In genomic region chr13:83727766-83728395, GRCm38 (mm10) we compare ENCODE assay signal across 10 mouse cellular contexts.
A peak's percentile ranks its signal among the peaks of the same experiment; 100 is the strongest.
DNase-seq lines count a peak whose midpoint lies in the region; ATAC-seq and TF ChIP-seq lines count a peak whose summit lies in the region.
"Had no signal": no experiment of that assay in that cellular context is flagged by ENCODE, and none has a peak within 500 bp of the region (broad histone marks: within the 10 kb centered on the region; RNA-seq: fewer than 3 reads in every experiment).

No protein-coding gene starts in this region.

- WGBS in heart, embryonic 15.5 days = 13% methylated on average over 9 of the region's 9 CpGs
- WGBS in forebrain, embryonic 12.5 days = 3% methylated on average over 9 of the region's 9 CpGs
- WGBS in midbrain, embryonic 11.5 days = 6% methylated on average over 9 of the region's 9 CpGs

- H3K9ac ChIP-seq in heart, embryonic 15.5 days = no peak overlapping the region
- H3K9ac ChIP-seq in forebrain, embryonic 12.5 days = peak overlapping the region; percentile 100
- peak overlapping the region; percentile 84 for H3K9ac ChIP-seq in midbrain, embryonic 11.5 days (ENCODE audit: low read length)

- 0 out of 2 replicates have a peak, but pooled peaks cover 3% of the 10 kb centered on the region for H3K9me3 ChIP-seq in heart, embryonic 15.5 days (replicated peaks)
- no peaks in the 10 kb centered on the region for H3K9me3 ChIP-seq in G1E (replicated peaks)
- no peaks in the 10 kb centered on the region for H3K9me3 ChIP-seq in forebrain, embryonic 12.5 days
- no peaks in the 10 kb centered on the region for H3K9me3 ChIP-seq in midbrain, embryonic 11.5 days (ENCODE audit: control insufficient read depth, low read length)

- H3K36me3 ChIP-seq in heart, embryonic 15.5 days = no peaks in the 10 kb centered on the region
- H3K36me3 ChIP-seq in G1E (replicated peaks) = no peaks in the 10 kb centered on the region
- H3K36me3 ChIP-seq in forebrain, embryonic 12.5 days (replicated peaks) = peaks cover 12% of the 10 kb centered on the region
- no peaks in the 10 kb centered on the region for H3K36me3 ChIP-seq in midbrain, embryonic 11.5 days (ENCODE audit: control insufficient read depth, insufficient read depth, low read length)

- peaks cover 92% of the 10 kb centered on the region for H3K27me3 ChIP-seq in heart, embryonic 15.5 days
- H3K27me3 ChIP-seq in G1E (ENCODE audit: insufficient read depth, low read length) = peaks cover 10% of the 10 kb centered on the region; the same call in 1 of the 2 replicates
- H3K27me3 ChIP-seq in forebrain, embryonic 12.5 days = no peaks in the 10 kb centered on the region
- H3K27me3 ChIP-seq in midbrain, embryonic 11.5 days (ENCODE audit: control insufficient read depth, insufficient read depth, low read length) = peaks cover 15% of the 10 kb centered on the region

- peaks cover 33% of the 10 kb centered on the region for H3K4me1 ChIP-seq in heart, embryonic 15.5 days (replicated peaks)
- H3K4me1 ChIP-seq in G1E (ENCODE audit: insufficient read depth, low read depth, low read length) = peaks cover 12% of the 10 kb centered on the region; the same call in 1 of the 2 replicates
- no peaks in the 10 kb centered on the region for H3K4me1 ChIP-seq in forebrain, embryonic 12.5 days
- peaks cover 3% of the 10 kb centered on the region; the same call in 1 of the 2 replicates for H3K4me1 ChIP-seq in midbrain, embryonic 11.5 days (ENCODE audit: control insufficient read depth, insufficient read depth, low read length)

- no peak for ATAC-seq in heart, embryonic 15.5 days (replicated peaks; ENCODE audit: insufficient number of reproducible peaks, insufficient read depth, low FRiP score, low read depth)
- no peak for ATAC-seq in G1E (ENCODE audit: extremely low read depth, insufficient number of reproducible peaks, low FRiP score, poor library complexity, severe bottlenecking)
- no peak for ATAC-seq in forebrain, embryonic 12.5 days (ENCODE audit: low FRiP score)
- no peak for ATAC-seq in midbrain, embryonic 11.5 days (ENCODE audit: low FRiP score)
- ATAC-seq: activated CD4-positive, CD25-positive, alpha-beta regulatory T cell, adult 4 months had no signal

- DNase-seq in heart, adult 9 months (ENCODE audit: low spot score in 2 of 2) = no peak
- DNase-seq in G1E (ENCODE audit: low spot score) = no peak
- DNase-seq in midbrain, embryonic 11.5 days (ENCODE audit: low spot score, missing footprints) = peak; percentile 87
- no peak for DNase-seq in right cerebral cortex, postnatal 36 days (ENCODE audit: low spot score in 2 of 2)
- no peak for DNase-seq in spleen, postnatal 10 days (ENCODE audit: low spot score in 2 of 2)
- DNase-seq in ovary, postnatal 14 days (ENCODE audit: low spot score) = no peak
- DNase-seq: lung, adult 18-20 months had no signal

- TF ChIP-seq CTCF in G1E (IDR thresholded peaks at IDR 0.05; ENCODE audit: low read depth, low read length) = no peak

- no peak overlapping the region for H3K4me2 ChIP-seq in heart, embryonic 15.5 days
- H3K4me2 ChIP-seq in forebrain, embryonic 12.5 days = peak overlapping the region; percentile 73
- H3K4me2 ChIP-seq in midbrain, embryonic 11.5 days = peak overlapping the region; percentile 57

- H3K27ac ChIP-seq in heart, embryonic 15.5 days = no peak overlapping the region
- peak overlapping the region; percentile 100 for H3K27ac ChIP-seq in forebrain, embryonic 12.5 days
- H3K27ac ChIP-seq in midbrain, embryonic 11.5 days (ENCODE audit: low read depth, low read length) = peak overlapping the region; percentile 100

- 0 out of 2 replicates have a peak overlapping the region, but pooled peaks have one; percentile 21 for H3K4me3 ChIP-seq in heart, embryonic 15.5 days
- peak overlapping the region; percentile 71; the same call in 1 of the 2 replicates for H3K4me3 ChIP-seq in G1E (ENCODE audit: low read depth, low read length)
- H3K4me3 ChIP-seq in forebrain, embryonic 12.5 days (replicated peaks) = peak overlapping the region; percentile 87
- H3K4me3 ChIP-seq in midbrain, embryonic 11.5 days (ENCODE audit: low read depth, low read length) = peak overlapping the region; percentile 81

Comparison
In these comparisons a context has a peak if more than half of its experiments do, and no peak if none do; other contexts are left out.
1. H3K4me3 ChIP-seq: peak in every context shown above with its lines; median percentile 87 in forebrain, embryonic 12.5 days; 81 in midbrain, embryonic 11.5 days; 71 in G1E; 21 in heart, embryonic 15.5 days.